Mouse (Mus musculus) C2C12 (cell line): Measurements from ENCODE around the gene Peli2.

Source experiments
- CTCF ChIP-seq: IDR thresholded peaks from one replicate; pipeline ENCODE4 v1.5.1; 2011; ENCODE audit not compliant: control insufficient read depth, insufficient read depth, insufficient read length
- MAX ChIP-seq: IDR thresholded peaks from one replicate; pipeline ENCODE4 v1.6.1; 2011; ENCODE audit warnings: mild to moderate bottlenecking, control low read depth
- MYOD1 ChIP-seq: IDR thresholded peaks from one replicate; pipeline ENCODE4 v1.6.1; 2011; ENCODE audit warnings: low read depth; ENCODE audit not compliant: control insufficient read depth, insufficient read length
- MYOG ChIP-seq: IDR thresholded peaks from one replicate; pipeline ENCODE4 v1.6.1; 2011; ENCODE audit not compliant: control insufficient read depth, insufficient read length; ENCODE audit errors: extremely low read depth
- USF1 ChIP-seq: IDR thresholded peaks from one replicate; pipeline ENCODE4 v1.6.1; 2011; ENCODE audit warnings: low read depth, mild to moderate bottlenecking, control low read depth, moderate library complexity

DNA sequence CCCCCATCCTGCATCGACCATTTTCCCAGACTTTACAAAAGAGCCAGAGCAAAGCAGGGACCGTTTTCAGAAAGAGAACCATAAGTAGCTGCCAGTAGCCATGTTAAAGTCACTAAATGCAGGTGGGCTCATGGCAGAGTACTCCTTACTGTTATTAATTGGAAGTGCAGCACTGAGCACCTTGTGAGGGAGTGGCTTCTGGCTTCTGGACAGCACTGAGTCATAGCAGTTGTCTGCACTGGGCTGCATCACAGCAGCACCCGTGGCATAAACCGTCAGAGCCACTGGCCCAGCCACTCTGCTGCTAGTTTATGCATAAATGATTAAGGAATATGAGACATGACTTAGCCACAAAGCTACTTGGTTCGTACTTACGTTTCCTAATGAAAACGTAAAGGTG lies 120.7 kb downstream of the Peli2 start:
- TF ChIP-seq CTCF, result no peak
- TF ChIP-seq USF1, result no peak
- no peak for TF ChIP-seq MYOG
- no peak for TF ChIP-seq MYOD1
- TF ChIP-seq MAX, result no peak
